Mouse (Mus musculus) heart, postnatal 0 days (tissue): ENCODE results near the gene Lrrc3c.
"Not testable (repeated sequence)": the region's sequence is repeated elsewhere in the genome, so short reads cannot be mapped to it uniquely, and the experiment has no call there.

Experiments used
- CTCF ChIP-seq: IDR thresholded peaks from 2 replicates; pipeline ENCODE4 v1.5.1; 2016; ENCODE audit warnings: antibody characterized with exemption, control low read depth, low read depth
- EP300 ChIP-seq: IDR thresholded peaks from 2 replicates; pipeline ENCODE4 v1.6.1; 2016; ENCODE audit warnings: antibody characterized with exemption, low read depth

- not testable (repeated sequence) for TF ChIP-seq EP300, CTCF
Measured at GRCm38 (mm10) chr11:98624381-98624780, 26.3 kb downstream of the Lrrc3c start.
